Mouse (Mus musculus) kidney, postnatal 0 days (tissue): Measurements from ENCODE around the gene Ccm2. TPM values are rescaled to one million over a fixed set of nuclear protein-coding genes. Genes with fewer than 3 reads are reported as not detected.

Experiments
- ATAC-seq: fragments of 200-750 bp; cut with Nextera tagmentation; replicated peaks from 2 replicates; pipeline ENCODE4 v1.8.0; 2017; ENCODE audit warnings: low read depth, moderate number of reproducible peaks, moderate TSS enrichment, moderate library complexity; ENCODE audit not compliant: low FRiP score
- DNase-seq: peaks from one replicate; pipeline ENCODE4 v3.0.0-alpha.2; 2016; ENCODE audit warnings: low spot score
- H3K27ac ChIP-seq: fragments of 300-500 bp; sonication (generic); 2 replicates; pipeline ENCODE4 v1.5.1; 2014; ENCODE audit warnings: mild to moderate bottlenecking
- H3K27me3 ChIP-seq: fragments of 300-500 bp; sonication (generic); 2 replicates; pipeline ENCODE4 v1.6.1; 2014; ENCODE audit warnings: low read length, mixed read lengths; ENCODE audit not compliant: insufficient read depth
- H3K36me3 ChIP-seq: fragments of 300-500 bp; sonication (generic); 2 replicates; pipeline ENCODE4 v1.6.1; 2014; ENCODE audit warnings: low read length, mixed read lengths; ENCODE audit not compliant: insufficient read depth
- H3K4me1 ChIP-seq: fragments of 300-500 bp; sonication (generic); replicated peaks from 2 replicates; pipeline ENCODE4 v1.6.1; 2014; ENCODE audit warnings: antibody characterized with exemption, low read length, mixed read lengths; ENCODE audit not compliant: insufficient read depth
- H3K4me2 ChIP-seq: fragments of 300-500 bp; sonication (generic); 2 replicates; pipeline ENCODE4 v1.6.1; 2014; ENCODE audit warnings: mild to moderate bottlenecking, low read length, moderate library complexity, mixed read lengths
- H3K4me3 ChIP-seq: fragments of 300-500 bp; sonication (generic); replicated peaks from 2 replicates; pipeline ENCODE4 v1.5.1; 2014; ENCODE audit warnings: low read depth, low read length
- H3K9ac ChIP-seq: fragments of 300-500 bp; sonication (generic); 2 replicates; pipeline ENCODE4 v1.6.1; 2014; ENCODE audit warnings: low read depth, low read length
- H3K9me3 ChIP-seq: fragments of 300-500 bp; sonication (generic); replicated peaks from 2 replicates; pipeline ENCODE4 v1.6.1; 2016; ENCODE audit warnings: low read length, inconsistent platforms, mixed read lengths
- CTCF ChIP-seq: IDR thresholded peaks from 2 replicates; pipeline ENCODE4 v1.5.1; 2016; ENCODE audit warnings: antibody characterized with exemption, low read depth, mild to moderate bottlenecking, moderate library complexity
- WGBS: fragments of 180-500 bp; shearing (Covaris S2); extraction: QIAGEN DNeasy Blood & Tissue Kit; methylation state at CpG from one replicate; pipeline ENCODE4 v1.1.7; 2014; 5-methylcytosine and 5-hydroxymethylcytosine counted together
- polyA plus RNA-seq: library from polyadenylated mRNA; unstranded; fragments of >200 nt; fragmentation: Nextera tagmentation; extraction: Ambion mirVana; gene quantifications from 2 replicates; pipeline ENCODE4 v1.2.1, GENCODE M21; 2015

Ccm2 gene
- polyA plus RNA-seq, 1 experiment from 2014 or later, result 63.8 TPM

DNA sequence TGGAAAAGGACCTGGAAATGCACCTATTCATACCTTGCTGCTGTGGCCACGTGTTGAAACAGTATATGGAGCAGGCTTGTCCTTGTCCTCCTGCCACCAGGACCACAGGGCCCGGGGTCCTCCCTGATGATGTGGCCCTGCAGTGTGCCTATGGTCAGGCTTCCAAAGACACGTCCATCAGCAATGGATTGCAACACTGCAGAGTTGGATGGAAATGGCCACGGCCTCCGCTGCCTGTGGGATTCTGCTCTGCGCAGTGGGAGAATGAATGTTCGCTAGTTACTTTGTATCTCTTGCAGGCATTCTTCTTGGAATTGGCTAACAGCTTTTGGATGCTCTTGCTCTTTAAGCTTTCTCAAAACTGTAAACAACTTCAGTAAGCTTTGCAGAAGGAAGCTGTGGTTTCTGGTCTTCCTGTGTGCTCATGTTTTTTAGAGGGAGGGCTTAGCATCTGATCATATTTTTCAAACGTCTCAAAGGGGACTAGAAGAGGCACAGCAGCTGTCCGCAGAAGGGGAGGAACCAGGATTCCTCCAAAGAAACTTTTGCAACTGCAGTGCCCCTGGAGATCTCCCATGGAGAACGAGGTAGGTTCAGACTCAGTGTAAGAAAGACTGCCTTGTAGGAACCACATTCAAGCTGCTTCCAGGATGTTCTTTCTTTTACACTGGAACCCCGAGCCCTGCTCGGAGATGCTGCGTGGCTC is 14.1 kb downstream of the Ccm2 start:
- peak; percentile 22; the same call in 1 of the 2 replicates for ATAC-seq
- no peaks in the 10 kb centered on the region; the same call in 1 of the 2 replicates for H3K4me1 ChIP-seq
- 67% methylated on average over 13 of the region's 13 CpGs for whole genome bisulfite sequencing
- no peak overlapping the region for H3K4me3 ChIP-seq
- no peaks in the 10 kb centered on the region for H3K27me3 ChIP-seq
- no peak for TF ChIP-seq CTCF
- H3K4me2 ChIP-seq, result peak overlapping the region; percentile 27
- H3K9me3 ChIP-seq, result no peaks in the 10 kb centered on the region
- H3K27ac ChIP-seq, result peak overlapping the region; percentile 79
- 0 out of 2 replicates have a peak, but pooled peaks cover 4% of the 10 kb centered on the region for H3K36me3 ChIP-seq
- peak; percentile 87 for DNase-seq
- no peak overlapping the region for H3K9ac ChIP-seq

DNA sequence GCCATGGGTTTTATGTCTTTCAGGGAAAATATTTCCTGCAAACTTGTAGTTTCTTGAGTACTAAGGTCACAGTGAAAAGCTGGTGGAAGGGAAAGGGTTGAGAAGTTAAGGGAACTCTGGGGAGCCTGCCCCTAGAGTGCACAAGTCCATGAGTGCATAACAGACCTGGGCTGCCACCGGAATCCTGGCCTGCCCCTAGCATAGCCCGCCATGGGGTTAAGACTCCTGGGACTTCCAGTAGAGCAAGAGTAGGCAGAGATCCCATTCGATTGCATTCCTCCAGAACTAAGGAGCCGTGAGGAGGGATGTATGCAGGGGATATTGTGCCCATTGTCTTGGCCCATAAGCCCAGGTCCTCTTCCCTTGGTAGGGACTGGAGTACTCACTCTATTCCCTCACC is 14.8 kb downstream of the Ccm2 start:
- peak overlapping the region; percentile 27 for H3K4me2 ChIP-seq
- no peaks in the 10 kb centered on the region; the same call in 1 of the 2 replicates for H3K4me1 ChIP-seq
- DNase-seq (peak; percentile 58), ATAC-seq (0 out of 2 replicates have a peak, but pooled peaks have one; percentile 21)
- no peaks in the 10 kb centered on the region for H3K27me3 ChIP-seq
- WGBS, result 65% methylated on average over 4 of the region's 4 CpGs
- H3K27ac ChIP-seq, result peak overlapping the region; percentile 79
- 0 out of 2 replicates have a peak, but pooled peaks cover 4% of the 10 kb centered on the region for H3K36me3 ChIP-seq
- H3K4me3 ChIP-seq, result no peak overlapping the region
- no peak overlapping the region for H3K9ac ChIP-seq
- H3K9me3 ChIP-seq, result no peaks in the 10 kb centered on the region
- TF ChIP-seq CTCF, result no peak

DNA sequence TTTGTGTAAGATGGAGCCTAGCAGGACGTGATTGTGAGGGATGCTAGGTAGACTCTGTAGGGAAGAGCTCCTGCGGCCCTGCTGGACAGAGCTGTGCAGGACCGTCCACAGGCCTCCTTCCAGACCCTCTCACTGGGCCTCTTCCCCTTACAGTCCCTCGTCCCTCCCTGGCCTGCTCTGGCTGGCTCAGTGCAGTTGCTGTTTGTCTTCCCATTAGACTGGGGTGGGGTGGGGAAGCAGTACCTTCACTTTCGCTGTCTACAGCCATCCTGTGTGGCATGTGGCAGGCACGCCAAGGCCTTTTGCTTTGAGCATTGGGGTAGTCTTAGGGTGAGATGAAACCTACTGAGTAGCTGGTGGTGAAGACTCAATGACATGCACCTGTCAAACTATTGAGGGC is 15.7 kb downstream of the Ccm2 start:
- DNase-seq (no peak), ATAC-seq (peak; percentile 26; the same call in 1 of the 2 replicates)
- peak overlapping the region; percentile 27; the same call in 1 of the 2 replicates for H3K4me2 ChIP-seq
- H3K9me3 ChIP-seq, result no peaks in the 10 kb centered on the region
- H3K36me3 ChIP-seq, result 0 out of 2 replicates have a peak, but pooled peaks cover 4% of the 10 kb centered on the region
- H3K27ac ChIP-seq, result peak overlapping the region; percentile 79
- no peaks in the 10 kb centered on the region for H3K27me3 ChIP-seq
- H3K9ac ChIP-seq, result no peak overlapping the region
- TF ChIP-seq CTCF, result no peak
- no peaks in the 10 kb centered on the region; the same call in 1 of the 2 replicates for H3K4me1 ChIP-seq
- WGBS, result 81% methylated on average over 6 of the region's 6 CpGs
- H3K4me3 ChIP-seq, result no peak overlapping the region

DNA sequence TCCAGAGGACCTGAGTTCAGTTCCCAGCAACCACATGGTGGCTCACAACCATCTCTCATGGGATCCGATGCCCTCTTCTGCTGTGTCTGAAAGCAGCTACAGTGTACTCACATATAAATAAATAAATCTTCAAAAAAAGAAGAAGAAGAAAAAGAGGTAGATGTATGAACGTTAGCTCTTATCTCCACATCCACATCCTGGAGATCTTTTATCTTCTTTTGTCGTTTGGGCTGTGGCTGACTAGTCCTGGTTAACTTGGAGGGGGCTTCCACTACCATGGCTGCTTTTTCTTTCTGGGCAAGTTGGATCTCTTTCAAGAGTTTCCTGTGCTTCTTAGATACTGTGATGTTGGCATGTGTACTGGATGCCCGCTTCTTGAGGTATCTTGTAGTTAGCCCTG is 16.5 kb downstream of the Ccm2 start:
- no peak overlapping the region for H3K9ac ChIP-seq
- no peak for DNase-seq
- no peak for ATAC-seq
- TF ChIP-seq CTCF, result no peak
- no peaks in the 10 kb centered on the region for H3K27me3 ChIP-seq
- 94% methylated on average over 4 of the region's 4 CpGs for WGBS
- H3K4me1 ChIP-seq, result no peaks in the 10 kb centered on the region; the same call in 1 of the 2 replicates
- no peaks in the 10 kb centered on the region for H3K9me3 ChIP-seq
- H3K4me3 ChIP-seq, result no peak overlapping the region
- no peak overlapping the region for H3K4me2 ChIP-seq
- no peak overlapping the region for H3K27ac ChIP-seq
- H3K36me3 ChIP-seq, result 0 out of 2 replicates have a peak, but pooled peaks cover 4% of the 10 kb centered on the region

DNA sequence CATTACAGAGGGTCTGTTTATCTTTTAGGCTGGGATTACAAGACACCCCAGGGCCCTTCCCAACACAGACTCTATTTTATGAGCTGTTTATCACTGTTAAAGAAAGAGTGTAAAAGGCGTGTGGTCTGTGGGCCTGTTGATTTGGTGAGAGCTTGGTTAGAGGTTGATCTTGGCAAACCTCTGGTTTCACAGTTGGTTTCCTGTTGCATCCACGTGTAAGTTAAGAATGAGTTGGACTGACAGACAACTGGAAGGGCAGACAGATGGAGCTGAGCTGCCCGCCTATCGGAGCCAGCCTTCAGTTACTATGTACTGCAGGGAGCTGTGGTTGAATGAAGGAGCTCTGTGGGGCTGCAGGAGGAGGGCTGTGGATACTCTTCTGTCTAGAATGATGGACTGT is 19.8 kb downstream of the Ccm2 start:
- H3K9ac ChIP-seq, result no peak overlapping the region
- no peak for TF ChIP-seq CTCF
- DNase-seq (no peak), ATAC-seq (no peak)
- H3K4me1 ChIP-seq, result no peaks in the 10 kb centered on the region
- H3K9me3 ChIP-seq, result no peaks in the 10 kb centered on the region
- no peak overlapping the region for H3K4me2 ChIP-seq
- no peaks in the 10 kb centered on the region for H3K27me3 ChIP-seq
- peaks cover 19% of the 10 kb centered on the region for H3K36me3 ChIP-seq
- H3K27ac ChIP-seq, result no peak overlapping the region
- WGBS, result 66% methylated on average over 4 of the region's 4 CpGs
- H3K4me3 ChIP-seq, result no peak overlapping the region

DNA sequence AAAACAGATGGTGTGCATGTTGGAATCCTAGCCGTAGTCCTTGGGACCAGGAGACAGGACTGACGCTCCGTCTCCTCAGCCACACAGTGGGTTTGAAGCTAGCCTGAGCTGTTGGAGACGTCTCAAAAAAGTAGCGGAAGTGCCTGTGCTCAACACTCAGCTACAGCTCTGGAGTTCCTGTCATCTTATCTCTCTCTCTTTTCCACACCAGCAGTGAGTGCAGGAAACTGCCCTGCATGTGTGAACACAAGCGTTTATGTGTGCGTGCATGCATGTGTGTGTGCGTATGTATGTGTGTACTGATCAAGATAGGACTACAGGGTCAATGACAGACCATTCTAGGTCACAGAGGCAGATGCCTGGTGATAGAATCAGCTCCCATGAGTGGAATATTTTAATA is 21.3 kb downstream of the Ccm2 start:
- no peak for TF ChIP-seq CTCF
- Histone ChIP-seq H3K9me3 (no peaks in the 10 kb centered on the region), H3K9ac (no peak overlapping the region), H3K36me3 (peaks cover 20% of the 10 kb centered on the region), H3K4me2 (no peak overlapping the region), H3K27me3 (no peaks in the 10 kb centered on the region), H3K4me3 (no peak overlapping the region), H3K27ac (no peak overlapping the region), H3K4me1 (no peaks in the 10 kb centered on the region)
- ATAC-seq, result no peak
- 78% methylated on average over 8 of the region's 8 CpGs for WGBS
- no peak for DNase-seq
